Mouse (Mus musculus) MEL (cell line): ENCODE measurements at regions not wholly inside any gene's neighbourhood (a gene's known extent, or its start where the extent isn't known, plus 50 kb on each side); places are given as distances from the start of the nearest gene placed in this dataset.

Experiments used
- DNase-seq: peaks from one replicate; pipeline ENCODE4 v3.0.0; 2011; ENCODE audit warnings: low read depth, low spot score
- H3K27ac ChIP-seq: 2 replicates; pipeline ENCODE4 v1.5.1; 2012; ENCODE audit warnings: low read depth, mild to moderate bottlenecking, control low read depth, low read length, moderate library complexity; ENCODE audit not compliant: control insufficient read depth
- H3K27me3 ChIP-seq, 2 experiments: fragments of 150-350 bp in 1 of 2; sonication (generic) in 1 of 2; 2 replicates each; pipeline ENCODE4 v1.6.1; 2012; ENCODE audit warnings: low read length in 2 of 2, mild to moderate bottlenecking in 2 of 2, improper control_type of control experiment in 1 of 2, moderate library complexity in 1 of 2; ENCODE audit not compliant: insufficient read depth in 2 of 2, control insufficient read depth in 1 of 2
- H3K36me3 ChIP-seq, 2 experiments: 2 replicates each; pipeline ENCODE4 v1.6.1; 2012 to 2014; ENCODE audit warnings: low read length in 2 of 2, improper control_type of control experiment in 1 of 2, inconsistent platforms in 1 of 2, mild to moderate bottlenecking in 1 of 2; ENCODE audit not compliant: insufficient read depth in 2 of 2, control insufficient read depth in 1 of 2
- H3K4me1 ChIP-seq, 2 experiments: fragments of 150-350 bp in 1 of 2; sonication (generic) in 1 of 2; 2 replicates each; pipeline ENCODE4 v1.6.1; 2012; ENCODE audit warnings: low read length in 2 of 2, improper control_type of control experiment in 1 of 2, mild to moderate bottlenecking in 1 of 2; ENCODE audit not compliant: insufficient read depth in 2 of 2, control insufficient read depth in 1 of 2
- H3K4me3 ChIP-seq, 2 experiments: fragments of 150-350 bp in 1 of 2; sonication (generic) in 1 of 2; 2 replicates each; pipeline ENCODE4 v1.5.1; 2012; ENCODE audit warnings: low read depth in 2 of 2, low read length in 2 of 2, mild to moderate bottlenecking in 2 of 2, moderate library complexity in 2 of 2, control low read depth in 1 of 2, improper control_type of control experiment in 1 of 2; ENCODE audit not compliant: control insufficient read depth in 1 of 2, insufficient read depth in 1 of 2
- H3K79me2 ChIP-seq: 2 replicates; pipeline ENCODE4 v1.6.1; 2012; ENCODE audit warnings: mild to moderate bottlenecking, low read length, moderate library complexity; ENCODE audit not compliant: control insufficient read depth, poor library complexity, insufficient read depth
- H3K9ac ChIP-seq: 2 replicates; pipeline ENCODE4 v1.6.1; 2012; ENCODE audit warnings: low read depth, mild to moderate bottlenecking, control low read depth, low read length, moderate library complexity; ENCODE audit not compliant: control insufficient read depth, poor library complexity, severe bottlenecking
- H3K9me3 ChIP-seq: fragments of 150-350 bp; sonication (generic); replicated peaks from 2 replicates; pipeline ENCODE4 v1.6.1; 2012; ENCODE audit warnings: mild to moderate bottlenecking, low read length, improper control_type of control experiment, moderate library complexity; ENCODE audit not compliant: insufficient read depth
- BHLHE40 ChIP-seq: IDR thresholded peaks from 2 replicates; pipeline ENCODE4 v1.6.1; 2012; ENCODE audit warnings: low read depth, mild to moderate bottlenecking, inconsistent platforms, low read length, improper control_type of control experiment, borderline replicate concordance
- CHD2 ChIP-seq: IDR thresholded peaks from 2 replicates; pipeline ENCODE4 v1.6.1; 2011; ENCODE audit warnings: low read length, improper control_type of control experiment
- E2F4 ChIP-seq: IDR thresholded peaks from 2 replicates; pipeline ENCODE4 v1.6.1; 2011; ENCODE audit warnings: low read depth, low read length, improper control_type of control experiment, borderline replicate concordance
- ELF1 ChIP-seq: IDR thresholded peaks from 2 replicates; pipeline ENCODE4 v1.6.1; 2014; ENCODE audit warnings: low read depth, mild to moderate bottlenecking, inconsistent platforms, low read length, improper control_type of control experiment, moderate library complexity
- EP300 ChIP-seq, 2 experiments: IDR thresholded peaks; 2 replicates each; pipeline ENCODE4 v1.6.1; 2011; ENCODE audit warnings: improper control_type of control experiment in 2 of 2, low read length in 2 of 2, low read depth in 1 of 2, mild to moderate bottlenecking in 1 of 2
- ETS1 ChIP-seq: IDR thresholded peaks from 2 replicates; pipeline ENCODE4 v1.6.1; 2012; ENCODE audit warnings: low read depth, mild to moderate bottlenecking, inconsistent platforms, low read length, improper control_type of control experiment, moderate library complexity
- GABPA ChIP-seq: IDR thresholded peaks from 2 replicates; pipeline ENCODE4 v1.6.1; 2012; ENCODE audit warnings: low read depth, mild to moderate bottlenecking, inconsistent platforms, low read length, improper control_type of control experiment, moderate library complexity
- GATA1 ChIP-seq: IDR thresholded peaks from 2 replicates; pipeline ENCODE4 v1.6.1; 2011; ENCODE audit warnings: low read depth, low read length, improper control_type of control experiment
- HCFC1 ChIP-seq: IDR thresholded peaks from 2 replicates; pipeline ENCODE4 v1.6.1; 2012; ENCODE audit warnings: low read depth, mild to moderate bottlenecking, inconsistent platforms, low read length, improper control_type of control experiment, moderate library complexity
- KAT2A ChIP-seq: conservative IDR thresholded peaks from 2 replicates; pipeline ENCODE4 v1.6.1; 2012; ENCODE audit warnings: low read depth, low read length, improper control_type of control experiment, inconsistent platforms
- MAFK ChIP-seq: IDR thresholded peaks from 2 replicates; pipeline ENCODE4 v1.6.1; 2011; ENCODE audit warnings: low read depth, mild to moderate bottlenecking, low read length, improper control_type of control experiment, borderline replicate concordance
- MEF2A ChIP-seq: IDR thresholded peaks from 2 replicates; pipeline ENCODE4 v1.6.1; 2014; ENCODE audit warnings: low read depth, mild to moderate bottlenecking, inconsistent platforms, low read length, improper control_type of control experiment; ENCODE audit not compliant: poor library complexity, insufficient replicate concordance, severe bottlenecking; ENCODE audit errors: extremely low read depth
- MYB ChIP-seq: IDR thresholded peaks from 2 replicates; pipeline ENCODE4 v1.6.1; 2011; ENCODE audit warnings: mild to moderate bottlenecking, low read depth, low read length, improper control_type of control experiment
- NELFE ChIP-seq: IDR thresholded peaks from 2 replicates; pipeline ENCODE4 v1.6.1; 2011; ENCODE audit warnings: low read depth, low read length, improper control_type of control experiment
- POLR2A ChIP-seq, 2 experiments: IDR thresholded peaks; 2 replicates each; pipeline ENCODE4 v1.6.1; 2011 to 2012; ENCODE audit warnings: low read length in 2 of 2, mild to moderate bottlenecking in 2 of 2, control low read depth in 1 of 2, improper control_type of control experiment in 1 of 2, low read depth in 1 of 2, moderate library complexity in 1 of 2; ENCODE audit not compliant: control insufficient read depth in 1 of 2, insufficient read depth in 1 of 2, poor library complexity in 1 of 2
- POLR2AphosphoS5 ChIP-seq: IDR thresholded peaks from 2 replicates; pipeline ENCODE4 v1.6.1; 2012; ENCODE audit warnings: low read depth, borderline replicate concordance, mild to moderate bottlenecking, inconsistent platforms, low read length, moderate library complexity, mixed read lengths
- SIN3A ChIP-seq: IDR thresholded peaks from 2 replicates; pipeline ENCODE4 v1.6.1; 2012; ENCODE audit warnings: low read length, improper control_type of control experiment, inconsistent platforms
- SMC3 ChIP-seq: IDR thresholded peaks from 2 replicates; pipeline ENCODE4 v1.6.1; 2011; ENCODE audit warnings: low read depth, low read length, improper control_type of control experiment
- TBP ChIP-seq: IDR thresholded peaks from 2 replicates; pipeline ENCODE4 v1.8.0; 2011; ENCODE audit warnings: low read depth, low read length, improper control_type of control experiment
- TCF12 ChIP-seq: IDR thresholded peaks from 2 replicates; pipeline ENCODE4 v1.6.1; 2014; ENCODE audit warnings: low read depth, mild to moderate bottlenecking, inconsistent platforms, low read length, improper control_type of control experiment, moderate library complexity
- UBTF ChIP-seq: IDR thresholded peaks from 2 replicates; pipeline ENCODE4 v1.6.1; 2012; ENCODE audit warnings: low read depth, mild to moderate bottlenecking, inconsistent platforms, low read length, improper control_type of control experiment, moderate library complexity, borderline replicate concordance; ENCODE audit not compliant: insufficient read depth
- USF1 ChIP-seq: IDR thresholded peaks from 2 replicates; pipeline ENCODE4 v1.6.1; 2014; ENCODE audit warnings: low read depth, mild to moderate bottlenecking, inconsistent platforms, low read length, improper control_type of control experiment, moderate library complexity
- ZKSCAN1 ChIP-seq: IDR thresholded peaks from 2 replicates; pipeline ENCODE4 v1.6.1; 2012; ENCODE audit warnings: low read depth, mild to moderate bottlenecking, inconsistent platforms, low read length, improper control_type of control experiment, moderate library complexity
- ZNF384 ChIP-seq: IDR thresholded peaks from 2 replicates; pipeline ENCODE4 v1.6.1; 2012; ENCODE audit warnings: low read depth, mild to moderate bottlenecking, inconsistent platforms, low read length, improper control_type of control experiment

GRCm38 (mm10) chr10:84075581-84075980, 352.9 kb downstream of the 1500009L16Rik start:
- no peaks in the 10 kb centered on the region for H3K9me3 ChIP-seq
- H3K9ac ChIP-seq = no peak overlapping the region
- no peaks in the 10 kb centered on the region for H3K4me1 ChIP-seq
- H3K79me2 ChIP-seq = no peaks in the 10 kb centered on the region
- H3K4me3 ChIP-seq = no peak overlapping the region
- H3K36me3 ChIP-seq = no peaks in the 10 kb centered on the region
- TF ChIP-seq ZKSCAN1 (no peak), EP300 (IDR thresholded peaks at IDR 0.05; ENCODE audit: low read depth in 1 of 2, low read length in 2 of 2) (no peak), ELF1 (no peak), POLR2A (IDR thresholded peaks at IDR 0.05; ENCODE audit: control insufficient read depth in 1 of 2, insufficient read depth in 1 of 2, low read depth in 1 of 2, low read length in 2 of 2, poor library complexity in 1 of 2) (no peak), MAFK (no peak), TCF12 (no peak), BHLHE40 (no peak), SIN3A (no peak)
- no peaks in the 10 kb centered on the region for H3K27me3 ChIP-seq
- DNase-seq = no peak
- no peak overlapping the region for H3K27ac ChIP-seq

- H3K4me3 ChIP-seq = no peak overlapping the region
- no peak for DNase-seq
- TF ChIP-seq NELFE (no peak), E2F4 (no peak), ELF1 (no peak), ZKSCAN1 (no peak), MEF2A (no peak), UBTF (no peak), GABPA (no peak), HCFC1 (no peak), POLR2A (IDR thresholded peaks at IDR 0.05; ENCODE audit: control insufficient read depth in 1 of 2, insufficient read depth in 1 of 2, low read depth in 1 of 2, low read length in 2 of 2, poor library complexity in 1 of 2) (no peak), POLR2AphosphoS5 (no peak)
- no peaks in the 10 kb centered on the region for H3K27me3 ChIP-seq
- H3K9me3 ChIP-seq = no peaks in the 10 kb centered on the region
- H3K9ac ChIP-seq = no peak overlapping the region
- no peak overlapping the region for H3K27ac ChIP-seq
- no peaks in the 10 kb centered on the region for H3K4me1 ChIP-seq
- no peaks in the 10 kb centered on the region for H3K36me3 ChIP-seq
- no peaks in the 10 kb centered on the region for H3K79me2 ChIP-seq
Measured at GRCm38 (mm10) chr10:84080236-84080635, 357.6 kb downstream of the 1500009L16Rik start.

GRCm38 (mm10) chr10:84081673-84082072, 358.7 kb downstream of the Nuak1 start:
- no peaks in the 10 kb centered on the region for H3K27me3 ChIP-seq
- no peak overlapping the region for H3K4me3 ChIP-seq
- no peaks in the 10 kb centered on the region for H3K9me3 ChIP-seq
- no peak overlapping the region for H3K9ac ChIP-seq
- DNase-seq = no peak
- H3K79me2 ChIP-seq = no peaks in the 10 kb centered on the region
- H3K27ac ChIP-seq = no peak overlapping the region
- no peaks in the 10 kb centered on the region for H3K4me1 ChIP-seq
- TF ChIP-seq NELFE (no peak), ETS1 (no peak), POLR2A (IDR thresholded peaks at IDR 0.05; ENCODE audit: control insufficient read depth in 1 of 2, insufficient read depth in 1 of 2, low read depth in 1 of 2, low read length in 2 of 2, poor library complexity in 1 of 2) (no peak), ZNF384 (no peak), USF1 (no peak), GATA1 (no peak), CHD2 (no peak), TBP (no peak), MYB (no peak), KAT2A (no peak), SIN3A (no peak), TCF12 (no peak), SMC3 (no peak)
- no peaks in the 10 kb centered on the region for H3K36me3 ChIP-seq
